ENCODE assay signal across 7 mouse cellular contexts in the genomic region with DNA sequence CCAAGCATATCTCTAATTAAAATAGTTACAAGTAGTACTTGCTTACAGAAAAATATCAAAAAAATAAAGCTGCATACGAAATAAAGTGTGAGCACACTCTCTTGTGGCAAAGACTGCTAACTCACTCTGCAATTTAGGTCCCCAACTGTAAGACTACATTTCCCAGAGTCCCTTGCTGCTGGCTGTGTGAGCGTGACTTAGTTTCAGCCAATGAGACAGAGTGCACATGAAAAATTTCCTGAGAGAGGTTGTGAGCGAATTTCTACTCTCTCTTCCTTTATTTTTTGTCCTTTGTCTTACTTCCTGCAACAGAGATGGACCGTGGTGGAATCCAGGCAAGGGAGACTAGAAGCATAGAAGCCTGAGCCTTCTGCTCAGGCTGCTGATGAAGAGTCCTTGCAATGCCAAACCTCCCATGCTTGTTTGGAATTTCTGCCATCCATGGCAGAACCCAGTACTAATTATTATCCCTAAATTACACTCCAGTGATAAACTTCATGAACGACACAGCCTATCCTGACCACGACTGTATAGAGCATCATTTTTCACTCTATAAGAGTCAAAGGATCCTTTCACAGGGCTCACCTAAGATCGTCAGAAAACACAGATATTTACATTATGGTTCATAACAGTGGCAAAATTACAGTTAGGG.
DNase-seq lines count a peak whose midpoint lies in the region; ATAC-seq and TF ChIP-seq lines count a peak whose summit lies in the region.

No protein-coding gene starts in this region.

- H3K9me3 ChIP-seq in ES-E14 (ENCODE audit: control insufficient read depth, insufficient read depth, low read depth, low read length): no peaks in the 10 kb centered on the region
- no peaks in the 10 kb centered on the region for H3K9me3 ChIP-seq in forebrain, embryonic 10.5 days
- H3K9me3 ChIP-seq in hindbrain, embryonic 15.5 days: no peaks in the 10 kb centered on the region
- no peaks in the 10 kb centered on the region for H3K9me3 ChIP-seq in limb, embryonic 13.5 days
- no peaks in the 10 kb centered on the region for H3K9me3 ChIP-seq in midbrain, embryonic 15.5 days

- H3K27ac ChIP-seq in ES-E14 (ENCODE audit: insufficient read depth, low read depth, low read length, poor library complexity, severe bottlenecking): no peak overlapping the region
- H3K27ac ChIP-seq in forebrain, embryonic 10.5 days: peak overlapping the region; percentile 70
- peak overlapping the region; percentile 76 for H3K27ac ChIP-seq in hindbrain, embryonic 15.5 days (replicated peaks)
- H3K27ac ChIP-seq in limb, embryonic 13.5 days: no peak overlapping the region
- H3K27ac ChIP-seq in midbrain, embryonic 15.5 days: peak overlapping the region; percentile 71

- H3K4me2 ChIP-seq in hindbrain, embryonic 15.5 days: peak overlapping the region; percentile 56
- H3K4me2 ChIP-seq in limb, embryonic 13.5 days (replicated peaks): peak overlapping the region; percentile 57
- peak overlapping the region; percentile 55 for H3K4me2 ChIP-seq in midbrain, embryonic 15.5 days

- no peaks in the 10 kb centered on the region for H3K36me3 ChIP-seq in ES-E14 (ENCODE audit: control insufficient read depth, insufficient read depth, low read length, poor library complexity, severe bottlenecking)
- no peaks in the 10 kb centered on the region for H3K36me3 ChIP-seq in forebrain, embryonic 10.5 days (replicated peaks)
- no peaks in the 10 kb centered on the region for H3K36me3 ChIP-seq in hindbrain, embryonic 15.5 days
- no peaks in the 10 kb centered on the region for H3K36me3 ChIP-seq in limb, embryonic 13.5 days
- no peaks in the 10 kb centered on the region for H3K36me3 ChIP-seq in midbrain, embryonic 15.5 days (replicated peaks)

- peak; percentile 84; the same call in 1 of the 2 replicates for ATAC-seq in hindbrain, embryonic 15.5 days (ENCODE audit: low FRiP score, low read depth)
- peak; percentile 87 for ATAC-seq in limb, embryonic 13.5 days (ENCODE audit: low FRiP score, low read depth)
- ATAC-seq in midbrain, embryonic 15.5 days (replicated peaks): peak; percentile 91

- DNase-seq in B cell, adult 2 months: peak; percentile 25 to 32
- DNase-seq in ES-E14 (ENCODE audit: low read depth, low spot score): no peak
- DNase-seq in forebrain, embryonic 10.5 days (ENCODE audit: extremely low spot score, low spot score): no peak
- DNase-seq in spleen, adult 12 weeks (ENCODE audit: low spot score): no peak

- H3K27me3 ChIP-seq in forebrain, embryonic 10.5 days (ENCODE audit: poor library complexity, severe bottlenecking): no peaks in the 10 kb centered on the region
- H3K27me3 ChIP-seq in hindbrain, embryonic 15.5 days: no peaks in the 10 kb centered on the region
- no peaks in the 10 kb centered on the region for H3K27me3 ChIP-seq in limb, embryonic 13.5 days
- no peaks in the 10 kb centered on the region for H3K27me3 ChIP-seq in midbrain, embryonic 15.5 days (replicated peaks)

- peak overlapping the region in 1 of 2 experiments; percentile 47; a peak in 1 of 4 replicates for H3K4me3 ChIP-seq in ES-E14 (ENCODE audit: insufficient read depth in 1 of 2, low read depth in 1 of 2, low read length in 2 of 2, poor library complexity in 1 of 2, severe bottlenecking in 1 of 2)
- peak overlapping the region; percentile 38 for H3K4me3 ChIP-seq in forebrain, embryonic 10.5 days
- peak overlapping the region; percentile 31 for H3K4me3 ChIP-seq in hindbrain, embryonic 15.5 days
- peak overlapping the region; percentile 27 for H3K4me3 ChIP-seq in limb, embryonic 13.5 days
- peak overlapping the region; percentile 32 for H3K4me3 ChIP-seq in midbrain, embryonic 15.5 days

- 50% methylated on average over 7 of the region's 7 CpGs for WGBS in forebrain, embryonic 10.5 days
- 42% methylated on average over 7 of the region's 7 CpGs for WGBS in hindbrain, embryonic 15.5 days
- WGBS in limb, embryonic 13.5 days: 46% methylated on average over 7 of the region's 7 CpGs
- 42% methylated on average over 7 of the region's 7 CpGs for WGBS in midbrain, embryonic 15.5 days

- H3K9ac ChIP-seq in ES-E14 (ENCODE audit: insufficient read depth, low read depth, low read length, poor library complexity, severe bottlenecking): no peak overlapping the region; the same call in 1 of the 2 replicates
- no peak overlapping the region for H3K9ac ChIP-seq in hindbrain, embryonic 15.5 days
- no peak overlapping the region; the same call in 1 of the 2 replicates for H3K9ac ChIP-seq in limb, embryonic 13.5 days
- H3K9ac ChIP-seq in midbrain, embryonic 15.5 days: peak overlapping the region; percentile 44; the same call in 1 of the 2 replicates

- no peaks in the 10 kb centered on the region for H3K4me1 ChIP-seq in ES-E14 (ENCODE audit: control insufficient read depth in 2 of 2, insufficient read depth in 2 of 2, low read length in 2 of 2, poor library complexity in 1 of 2)
- H3K4me1 ChIP-seq in forebrain, embryonic 10.5 days: no peaks in the 10 kb centered on the region
- 0 out of 2 replicates have a peak, but pooled peaks cover 5% of the 10 kb centered on the region for H3K4me1 ChIP-seq in hindbrain, embryonic 15.5 days (replicated peaks)
- no peaks in the 10 kb centered on the region for H3K4me1 ChIP-seq in limb, embryonic 13.5 days
- H3K4me1 ChIP-seq in midbrain, embryonic 15.5 days: peaks cover 4% of the 10 kb centered on the region; the same call in 1 of the 2 replicates

- in situ Hi-C loops in ES-E14 (cut with MboI; ENCODE audit: low sequenced_read_pairs in 2 of 2, unreplicated experiment in 2 of 2): loop anchor here in 1 of 2 experiments (25.0 kb wide), 1 partner anchor 756 kb away; no protein-coding TSS in a partner anchor

TF ChIP-seq in ES-E14, 5 proteins besides CTCF, POLR2A, EP300 and RAD21:
- TF ChIP-seq HCFC1 (IDR thresholded peaks at IDR 0.05; ENCODE audit: borderline replicate concordance, insufficient read depth, low read length): peak; percentile 90
- TF ChIP-seq ZC3H11A (IDR thresholded peaks at IDR 0.05; ENCODE audit: borderline replicate concordance, low read depth, low read length): no peak

Comparison
In these comparisons a context has a peak if more than half of its experiments do, and no peak if none do; other contexts are left out.
1. DNase-seq: peak in B cell, adult 2 months (2 of 2); none in ES-E14 (single experiment), forebrain, embryonic 10.5 days (single experiment) and spleen, adult 12 weeks (single experiment).
2. H3K27ac ChIP-seq: peak in forebrain, embryonic 10.5 days (single experiment), hindbrain, embryonic 15.5 days (single experiment) and midbrain, embryonic 15.5 days (single experiment); none in ES-E14 (single experiment) and limb, embryonic 13.5 days (single experiment).
3. Peak in every context shown above with its lines, with median percentiles within 50 percentile points of each other: ATAC-seq and H3K4me2 ChIP-seq.